Mouse (Mus musculus) granulocyte monocyte progenitor cell, adult 5-6 weeks (primary cell): ENCODE data around the gene Gm6358. TPM values are rescaled to one million over a fixed set of nuclear protein-coding genes. Genes with fewer than 3 reads are reported as not detected.
"Not testable (repeated sequence)": the region's sequence is repeated elsewhere in the genome, so short reads cannot be mapped to it uniquely, and the experiment has no call there.

Experiments
- ATAC-seq: replicated peaks from 2 replicates; pipeline ENCODE4 v1.8.0; 2016; ENCODE audit warnings: mild to moderate bottlenecking, moderate TSS enrichment, inconsistent platforms; ENCODE audit not compliant: poor library complexity, severe bottlenecking
- total RNA-seq, 2 experiments: library from RNA; stranded (forward) in 1 of 2; stranded (reverse) in 1 of 2; fragments of 200-712, 200-1000 nt in 1 of 2; fragments of >200 nt in 1 of 2; fragmentation: Nextera tagmentation in 1 of 2; gene quantifications; 2 replicates each; pipeline ENCODE4 v1.2.3; 2014 to 2017

Gm6358 gene
- total RNA-seq (2014; fragmentation: Nextera tagmentation) = not detected in 2 replicates
- not detected in 2 replicates for total RNA-seq (2017)

GRCm38 (mm10) chr16:89140551-89140950 is at the start of gene Gm6358:
Gene Gm6358, plus strand, starts transcription at chr16:89140851.
- no peak for ATAC-seq

GRCm38 (mm10) chr16:89150786-89151185 is 10.1 kb downstream of the Gm6358 start, which contains the start of gene Gm10061:
Gene Gm10061, plus strand, starts transcription at chr16:89151086.
- ATAC-seq = no peak

GRCm38 (mm10) chr16:89157652-89158051 is 17.0 kb downstream of the Gm6358 start, which contains the start of gene Gm9789:
Gene Gm9789, plus strand, starts transcription at chr16:89157952.
- no peak for ATAC-seq

- not testable (repeated sequence) for ATAC-seq
Observed at GRCm38 (mm10) chr16:89169190-89169589, 28.5 kb downstream of the Gm6358 start, which contains the start of gene Gm7735. Gene Gm7735, plus strand, starts transcription at chr16:89169490.

GRCm38 (mm10) chr16:89174435-89174834 is 33.8 kb downstream of the Gm6358 start, which contains the start of gene 1110057P08Rik:
Gene 1110057P08Rik, plus strand, starts transcription at chr16:89174735.
- no peak for ATAC-seq

- no peak for ATAC-seq
Observed at GRCm38 (mm10) chr16:89188621-89189020, 48.0 kb downstream of the Gm6358 start.

Other genes starting within 250 kb of the Gm6358 start
- gene Krtap19-5, start 244.4 kb upstream of the Gm6358 start, total RNA-seq (2014; fragmentation: Nextera tagmentation) = not detected in 2 replicates
- gene Krtap19-5, start 244.4 kb upstream of the Gm6358 start, total RNA-seq (2017) = not detected in 2 replicates
- not detected in 2 replicates for gene Krtap19-9b, start 208.6 kb upstream of the Gm6358 start, total RNA-seq (2014; fragmentation: Nextera tagmentation)
- not detected in 2 replicates for gene Krtap19-9b, start 208.6 kb upstream of the Gm6358 start, total RNA-seq (2017)
- gene Krtap16-3, start 178.0 kb upstream of the Gm6358 start, total RNA-seq (2014; fragmentation: Nextera tagmentation) = not detected in 2 replicates
- gene Krtap16-3, start 178.0 kb upstream of the Gm6358 start, total RNA-seq (2017) = not detected in 2 replicates
- gene Krtap22-2, start 130.1 kb upstream of the Gm6358 start, total RNA-seq (2014; fragmentation: Nextera tagmentation) = not detected in 2 replicates
- not detected in 2 replicates for gene Krtap22-2, start 130.1 kb upstream of the Gm6358 start, total RNA-seq (2017)
- not detected in 2 replicates for gene Gm10229, start 125.6 kb upstream of the Gm6358 start, total RNA-seq (2014; fragmentation: Nextera tagmentation)
- gene Gm10229, start 125.6 kb upstream of the Gm6358 start, total RNA-seq (2017) = not detected in 2 replicates
- gene Krtap6-1, start 109.2 kb upstream of the Gm6358 start, total RNA-seq (2014; fragmentation: Nextera tagmentation) = not detected in 2 replicates
- gene Krtap6-1, start 109.2 kb upstream of the Gm6358 start, total RNA-seq (2017) = not detected in 2 replicates
- not detected in 2 replicates for gene Gm10228, start 99.4 kb upstream of the Gm6358 start, total RNA-seq (2014; fragmentation: Nextera tagmentation)
- not detected in 2 replicates for gene Gm10228, start 99.4 kb upstream of the Gm6358 start, total RNA-seq (2017)
- gene Krtap6-5, start 93.0 kb upstream of the Gm6358 start, total RNA-seq (2014; fragmentation: Nextera tagmentation) = not detected in 2 replicates
- not detected in 2 replicates for gene Krtap6-5, start 93.0 kb upstream of the Gm6358 start, total RNA-seq (2017)
- not detected in 2 replicates for gene 1110025L11Rik, start 76.8 kb upstream of the Gm6358 start, total RNA-seq (2014; fragmentation: Nextera tagmentation)
- gene 1110025L11Rik, start 76.8 kb upstream of the Gm6358 start, total RNA-seq (2017) = not detected in 2 replicates
- not detected in 2 replicates for gene Krtap6-3, start 56.8 kb upstream of the Gm6358 start, total RNA-seq (2014; fragmentation: Nextera tagmentation)
- gene Krtap6-3, start 56.8 kb upstream of the Gm6358 start, total RNA-seq (2017) = not detected in 2 replicates
- not detected in 2 replicates for gene Gm10061, start 10.2 kb downstream of the Gm6358 start, total RNA-seq (2014; fragmentation: Nextera tagmentation)
- gene Gm10061, start 10.2 kb downstream of the Gm6358 start, total RNA-seq (2017) = not detected in 2 replicates
- not detected in 2 replicates for gene Gm9789, start 17.1 kb downstream of the Gm6358 start, total RNA-seq (2014; fragmentation: Nextera tagmentation)
- not detected in 2 replicates for gene Gm9789, start 17.1 kb downstream of the Gm6358 start, total RNA-seq (2017)
- not detected in 2 replicates for gene Gm7735, start 28.6 kb downstream of the Gm6358 start, total RNA-seq (2014; fragmentation: Nextera tagmentation)
- gene Gm7735, start 28.6 kb downstream of the Gm6358 start, total RNA-seq (2017) = not detected in 2 replicates
- gene 1110057P08Rik, start 33.9 kb downstream of the Gm6358 start, total RNA-seq (2014; fragmentation: Nextera tagmentation) = not detected in 2 replicates
- gene 1110057P08Rik, start 33.9 kb downstream of the Gm6358 start, total RNA-seq (2017) = not detected in 2 replicates
- not detected in 2 replicates for gene Krtap20-2, start 65.0 kb downstream of the Gm6358 start, total RNA-seq (2014; fragmentation: Nextera tagmentation)
- not detected in 2 replicates for gene Krtap20-2, start 65.0 kb downstream of the Gm6358 start, total RNA-seq (2017)